Mouse (Mus musculus): ENCODE measurements at regions not wholly inside any gene's neighbourhood (a gene's known extent, or its start where the extent isn't known, plus 50 kb on each side); places are given as distances from the start of the nearest gene placed in this dataset.
A peak's percentile ranks its signal among the peaks of the same experiment; 100 is the strongest.

- no peak for DNase-seq (ENCODE audit: inconsistent age in 2 of 2, low spot score in 1 of 2)
These were observed 383.3 kb downstream of the Amd2 start for GRCm38 (mm10) chr10:35328319-35328862.

GRCm38 (mm10) chr10:35298775-35299174 is 412.9 kb downstream of the Amd2 start:
- no peak for DNase-seq (ENCODE audit: inconsistent age in 2 of 2, low spot score in 1 of 2)

- DNase-seq (ENCODE audit: inconsistent age in 2 of 2, low spot score in 1 of 2): no peak
These were observed 446.6 kb downstream of the Amd2 start for GRCm38 (mm10) chr10:35265066-35265465.

DNA sequence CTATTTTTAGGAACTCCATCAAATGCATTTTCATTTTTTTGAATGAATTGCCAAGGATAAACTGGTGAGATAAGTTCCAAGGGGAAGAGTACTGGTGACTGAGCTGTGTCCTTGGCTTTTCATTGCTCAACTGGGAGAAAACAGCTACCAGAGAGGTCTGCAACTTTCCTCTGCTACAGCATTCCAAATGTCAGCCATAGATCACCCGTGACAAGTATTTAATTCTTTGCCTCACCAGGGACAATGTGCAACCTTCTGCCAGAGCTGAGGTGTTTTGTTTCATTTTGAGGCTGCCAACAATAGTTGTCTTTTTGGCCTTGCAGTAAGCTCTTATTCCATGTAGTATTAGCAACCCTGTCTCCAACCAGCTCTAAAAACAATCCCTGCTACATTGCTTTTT is 475.3 kb downstream of the Amd2 start:
- peak; percentile 82 to 93 for DNase-seq (ENCODE audit: inconsistent age in 2 of 2, low spot score in 1 of 2)

GRCm38 (mm10) chr10:35235260-35235659 is 476.4 kb downstream of the Amd2 start:
- DNase-seq (ENCODE audit: inconsistent age in 2 of 2, low spot score in 1 of 2): no peak

DNA sequence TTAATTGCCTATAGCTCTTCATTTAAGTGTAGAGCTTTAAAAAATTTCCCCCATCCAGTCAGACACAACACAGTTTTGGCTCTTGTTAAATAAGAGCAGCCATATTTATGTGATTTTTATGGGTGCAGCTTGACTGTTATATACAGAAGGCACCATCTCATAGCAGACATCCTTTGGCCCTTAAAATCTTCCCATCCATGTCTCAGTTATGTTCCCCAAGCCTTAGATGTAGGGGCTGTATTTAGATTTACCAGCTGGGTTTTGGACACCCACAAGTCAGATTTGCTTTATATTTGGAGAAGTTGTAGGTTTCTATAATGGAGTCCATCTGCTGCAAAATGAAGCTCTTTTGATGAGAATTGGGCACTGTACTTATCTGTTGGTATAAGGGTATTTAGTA is 482.2 kb downstream of the Amd2 start:
- no peak for DNase-seq (ENCODE audit: inconsistent age in 2 of 2, low spot score in 1 of 2)

All from adrenal gland, adult (tissue).